Mouse (Mus musculus): ENCODE data around the gene Prop1. TPM values are rescaled to one million over a fixed set of nuclear protein-coding genes. Genes with fewer than 3 reads are reported as not detected.

Gene Prop1
- not detected in 2 replicates for total RNA-seq (2014; rRNA removed; ENCODE audit: low replicate concordance)
- not detected in 2 replicates for polyA plus RNA-seq (2015; fragmentation: Nextera tagmentation; extraction: Ambion mirVana)

GRCm38 (mm10) chr11:50953665-50954064 lies at the start of gene Prop1:
Prop1 (minus strand) TSS chr11:50953765.
- peaks cover 22% of the 10 kb centered on the region for H3K27me3 ChIP-seq (ENCODE audit: control insufficient read depth, insufficient read depth, low read length)
- no peak within 1 kb of the TSS for H3K4me3 ChIP-seq (ENCODE audit: low read depth, low read length)
- H3K9me3 ChIP-seq (replicated peaks; ENCODE audit: control insufficient read depth, low read length) = no peaks in the 10 kb centered on the region
- ATAC-seq (ENCODE audit: insufficient read depth, low read depth) (no peak), DNase-seq (ENCODE audit: low spot score) (no peak)
- H3K27ac ChIP-seq (ENCODE audit: low read depth) = no peak within 1 kb of the TSS
- H3K9ac ChIP-seq (replicated peaks; ENCODE audit: low read depth, low read length) = no peak within 1 kb of the TSS
- WGBS = 57% methylated on average over 6 of the region's 6 CpGs
- H3K4me1 ChIP-seq (ENCODE audit: control insufficient read depth, insufficient read depth) = no peaks in the 10 kb centered on the region
- no peak for TF ChIP-seq EP300 (IDR thresholded peaks at IDR 0.05; ENCODE audit: low read depth)
- no peak for TF ChIP-seq CTCF (IDR thresholded peaks at IDR 0.05; ENCODE audit: low read depth)
- no peak within 1 kb of the TSS for H3K4me2 ChIP-seq (ENCODE audit: low read depth, low read length)
- H3K36me3 ChIP-seq (replicated peaks; ENCODE audit: control insufficient read depth, insufficient read depth, low read length) = no peaks in the 10 kb centered on the region

GRCm38 (mm10) chr11:51003296-51003695 lies 49.7 kb upstream of the Prop1 start, which contains the start of gene Olfr51:
Olfr51 (plus strand) TSS chr11:51003596.
- Histone ChIP-seq H3K4me2 (ENCODE audit: low read depth, low read length) (no peak within 1 kb of the TSS), H3K36me3 (replicated peaks; ENCODE audit: control insufficient read depth, insufficient read depth, low read length) (no peaks in the 10 kb centered on the region), H3K27me3 (ENCODE audit: control insufficient read depth, insufficient read depth, low read length) (no peaks in the 10 kb centered on the region), H3K27ac (ENCODE audit: low read depth) (no peak within 1 kb of the TSS), H3K9me3 (replicated peaks; ENCODE audit: control insufficient read depth, low read length) (no peaks in the 10 kb centered on the region), H3K4me1 (ENCODE audit: control insufficient read depth, insufficient read depth) (no peaks in the 10 kb centered on the region), H3K4me3 (ENCODE audit: low read depth, low read length) (no peak within 1 kb of the TSS), H3K9ac (replicated peaks; ENCODE audit: low read depth, low read length) (no peak within 1 kb of the TSS)
- DNase-seq (ENCODE audit: low spot score) = no peak
- no peak for TF ChIP-seq CTCF (IDR thresholded peaks at IDR 0.05; ENCODE audit: low read depth)
- no peak for TF ChIP-seq EP300 (IDR thresholded peaks at IDR 0.05; ENCODE audit: low read depth)
- ATAC-seq (ENCODE audit: insufficient read depth, low read depth) = no peak
- WGBS = 62% methylated on average over 5 of the region's 5 CpGs

DNA sequence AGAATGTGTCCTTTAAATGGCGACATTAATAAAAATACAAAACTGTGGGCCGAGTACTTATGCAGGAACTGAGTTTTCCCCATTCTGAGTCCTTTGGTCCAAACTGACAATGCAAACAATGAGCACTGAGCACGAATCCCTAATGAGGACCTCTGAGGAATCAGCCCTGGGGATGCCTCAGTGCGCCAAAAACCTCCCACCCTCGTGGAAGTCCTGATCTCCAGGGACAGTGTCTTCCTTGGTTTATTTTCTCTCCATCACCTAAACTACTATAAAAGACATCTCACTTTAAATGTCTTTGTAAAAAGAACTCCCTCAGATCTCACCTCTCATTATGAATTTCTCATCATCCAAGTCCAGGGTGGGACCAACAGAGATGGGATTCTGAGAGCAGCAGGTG lies 28.1 kb upstream of the Prop1 start, which contains the start of gene Olfr1377:
Olfr1377 (plus strand) TSS at position 301 of the 400 bp plus-strand sequence.
- H3K4me2 ChIP-seq (ENCODE audit: low read depth, low read length) = no peak within 1 kb of the TSS
- TF ChIP-seq EP300 (IDR thresholded peaks at IDR 0.05; ENCODE audit: low read depth) (no peak), CTCF (IDR thresholded peaks at IDR 0.05; ENCODE audit: low read depth) (no peak)
- ATAC-seq (ENCODE audit: insufficient read depth, low read depth) (no peak), DNase-seq (ENCODE audit: low spot score) (no peak)
- WGBS = 77% methylated on average over 5 of the region's 5 CpGs
- no peak within 1 kb of the TSS for H3K27ac ChIP-seq (ENCODE audit: low read depth)
- H3K36me3 ChIP-seq (replicated peaks; ENCODE audit: control insufficient read depth, insufficient read depth, low read length) = no peaks in the 10 kb centered on the region
- no peak within 1 kb of the TSS for H3K4me3 ChIP-seq (ENCODE audit: low read depth, low read length)
- no peaks in the 10 kb centered on the region for H3K9me3 ChIP-seq (replicated peaks; ENCODE audit: control insufficient read depth, low read length)
- no peaks in the 10 kb centered on the region for H3K4me1 ChIP-seq (ENCODE audit: control insufficient read depth, insufficient read depth)
- peaks cover 16% of the 10 kb centered on the region; the same call in 1 of the 2 replicates for H3K27me3 ChIP-seq (ENCODE audit: control insufficient read depth, insufficient read depth, low read length)
- no peak within 1 kb of the TSS for H3K9ac ChIP-seq (replicated peaks; ENCODE audit: low read depth, low read length)

DNA sequence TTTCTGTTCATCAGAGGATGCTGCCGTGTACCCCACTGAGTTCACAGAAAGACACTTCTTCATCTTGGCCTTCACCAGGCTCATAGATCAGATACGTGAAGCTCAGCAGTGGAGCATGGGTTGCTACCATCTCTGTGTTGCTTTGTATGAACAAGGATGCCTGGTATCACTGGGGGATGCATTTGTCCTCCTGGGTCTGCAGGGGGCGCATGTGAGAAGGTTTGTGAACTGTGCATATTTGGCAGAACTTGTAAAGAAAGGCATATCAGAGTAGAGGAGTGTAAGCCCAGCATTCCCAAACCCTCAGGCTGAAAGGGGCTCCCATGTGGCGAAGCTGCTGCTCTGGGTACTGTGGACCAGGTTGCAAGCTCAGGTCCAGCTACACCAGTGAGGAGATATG lies 23.7 kb upstream of the Prop1 start:
- no peaks in the 10 kb centered on the region for H3K9me3 ChIP-seq (replicated peaks; ENCODE audit: control insufficient read depth, low read length)
- H3K36me3 ChIP-seq (replicated peaks; ENCODE audit: control insufficient read depth, insufficient read depth, low read length) = no peaks in the 10 kb centered on the region
- H3K4me3 ChIP-seq (ENCODE audit: low read depth, low read length) = no peak overlapping the region
- TF ChIP-seq EP300 (IDR thresholded peaks at IDR 0.05; ENCODE audit: low read depth) = no peak
- peak; percentile 20; the same call in 1 of the 2 replicates for TF ChIP-seq CTCF (IDR thresholded peaks at IDR 0.05; ENCODE audit: low read depth)
- no peak for ATAC-seq (ENCODE audit: insufficient read depth, low read depth)
- 0 out of 2 replicates have a peak, but pooled peaks cover 14% of the 10 kb centered on the region for H3K27me3 ChIP-seq (ENCODE audit: control insufficient read depth, insufficient read depth, low read length)
- no peak overlapping the region for H3K9ac ChIP-seq (replicated peaks; ENCODE audit: low read depth, low read length)
- H3K4me1 ChIP-seq (ENCODE audit: control insufficient read depth, insufficient read depth) = no peaks in the 10 kb centered on the region
- no peak overlapping the region for H3K27ac ChIP-seq (ENCODE audit: low read depth)
- no peak overlapping the region for H3K4me2 ChIP-seq (ENCODE audit: low read depth, low read length)
- DNase-seq (ENCODE audit: low spot score) = no peak
- WGBS = 67% methylated on average over 4 of the region's 4 CpGs

DNA sequence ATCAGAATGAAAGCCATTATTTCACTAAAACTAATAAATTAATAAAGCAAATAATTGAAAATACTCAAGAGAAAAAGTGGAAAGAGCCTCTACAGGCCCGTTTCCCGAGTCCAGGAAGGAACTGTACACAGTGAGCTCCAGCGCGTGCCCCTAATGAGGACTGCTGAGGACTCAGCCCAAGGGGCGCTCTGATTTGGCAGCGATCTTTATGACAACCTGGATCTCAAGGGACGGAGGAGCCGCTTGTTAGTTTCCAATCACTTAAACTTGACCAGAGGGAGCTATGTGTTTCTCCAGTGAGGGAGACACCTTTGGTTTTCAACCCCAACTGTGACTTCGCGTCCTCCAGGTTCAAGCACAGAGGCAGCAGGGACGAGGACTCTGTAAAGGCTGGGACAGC lies 12.7 kb upstream of the Prop1 start, which contains the start of gene Olfr1378:
Olfr1378 (plus strand) TSS at position 301 of the 400 bp plus-strand sequence.
- ATAC-seq (ENCODE audit: insufficient read depth, low read depth) = no peak
- H3K27me3 ChIP-seq (ENCODE audit: control insufficient read depth, insufficient read depth, low read length) = peaks cover 7% of the 10 kb centered on the region; the same call in 1 of the 2 replicates
- no peak for DNase-seq (ENCODE audit: low spot score)
- no peak within 1 kb of the TSS for H3K9ac ChIP-seq (replicated peaks; ENCODE audit: low read depth, low read length)
- no peaks in the 10 kb centered on the region for H3K4me1 ChIP-seq (ENCODE audit: control insufficient read depth, insufficient read depth)
- no peaks in the 10 kb centered on the region for H3K9me3 ChIP-seq (replicated peaks; ENCODE audit: control insufficient read depth, low read length)
- TF ChIP-seq EP300 (IDR thresholded peaks at IDR 0.05; ENCODE audit: low read depth) (no peak), CTCF (IDR thresholded peaks at IDR 0.05; ENCODE audit: low read depth) (no peak)
- no peak within 1 kb of the TSS for H3K4me2 ChIP-seq (ENCODE audit: low read depth, low read length)
- no peak within 1 kb of the TSS for H3K27ac ChIP-seq (ENCODE audit: low read depth)
- no peaks in the 10 kb centered on the region for H3K36me3 ChIP-seq (replicated peaks; ENCODE audit: control insufficient read depth, insufficient read depth, low read length)
- 85% methylated on average over 11 of the region's 11 CpGs for WGBS
- no peak within 1 kb of the TSS for H3K4me3 ChIP-seq (ENCODE audit: low read depth, low read length)

DNA sequence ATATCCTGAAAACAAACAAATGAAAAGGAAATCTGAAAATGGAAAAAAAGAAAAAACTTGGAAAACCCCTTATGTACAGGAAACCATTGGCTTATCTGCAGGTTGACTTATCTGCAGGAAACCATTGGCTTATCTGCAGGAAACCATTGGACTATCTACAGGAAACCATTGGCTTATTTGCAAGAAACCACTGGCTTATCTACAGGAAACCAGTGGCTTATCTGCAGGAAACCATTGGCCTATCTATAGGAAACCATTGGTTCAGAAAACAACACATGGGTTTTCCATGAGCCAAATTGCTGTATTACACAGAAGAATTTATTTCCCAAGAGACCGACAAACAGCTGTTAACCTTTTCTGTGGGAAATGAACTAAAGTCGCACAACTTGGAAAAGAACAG lies 11.3 kb upstream of the Prop1 start:
- no peak overlapping the region for H3K4me2 ChIP-seq (ENCODE audit: low read depth, low read length)
- H3K27me3 ChIP-seq (ENCODE audit: control insufficient read depth, insufficient read depth, low read length) = peaks cover 2% of the 10 kb centered on the region; the same call in 1 of the 2 replicates
- no peaks in the 10 kb centered on the region for H3K9me3 ChIP-seq (replicated peaks; ENCODE audit: control insufficient read depth, low read length)
- DNase-seq (ENCODE audit: low spot score) (peak; percentile 9), ATAC-seq (ENCODE audit: insufficient read depth, low read depth) (peak; percentile 44)
- H3K36me3 ChIP-seq (replicated peaks; ENCODE audit: control insufficient read depth, insufficient read depth, low read length) = no peaks in the 10 kb centered on the region
- no peak overlapping the region for H3K27ac ChIP-seq (ENCODE audit: low read depth)
- no peak overlapping the region for H3K4me3 ChIP-seq (ENCODE audit: low read depth, low read length)
- 59% methylated on average over 2 of the region's 2 CpGs for WGBS
- H3K4me1 ChIP-seq (ENCODE audit: control insufficient read depth, insufficient read depth) = no peaks in the 10 kb centered on the region
- H3K9ac ChIP-seq (replicated peaks; ENCODE audit: low read depth, low read length) = no peak overlapping the region
- peak; percentile 95 for TF ChIP-seq EP300 (IDR thresholded peaks at IDR 0.05; ENCODE audit: low read depth)
- no peak for TF ChIP-seq CTCF (IDR thresholded peaks at IDR 0.05; ENCODE audit: low read depth)
